Mouse (Mus musculus) spleen, postnatal 14 days (tissue): Measurements from ENCODE around the gene Macf1.
"Not testable (repeated sequence)": the region's sequence is repeated elsewhere in the genome, so short reads cannot be mapped to it uniquely, and the experiment has no call there.

ENCODE experiments used
- DNase-seq, 2 experiments: peaks; one replicate each; pipeline ENCODE4 v3.0.0; 2021 to 2022; ENCODE audit warnings: low spot score in 2 of 2

Gene Macf1

GRCm38 (mm10) chr4:123446754-123447153 is 237.4 kb downstream of the Macf1 start:
- DNase-seq, result no peak

GRCm38 (mm10) chr4:123446221-123446620 is 237.9 kb downstream of the Macf1 start:
- not testable (repeated sequence) for DNase-seq

- no peak for DNase-seq
These were observed 245.7 kb downstream of the Macf1 start for GRCm38 (mm10) chr4:123438414-123438813.

GRCm38 (mm10) chr4:123433171-123433570 is 251.0 kb downstream of the Macf1 start:
- DNase-seq, result no peak

GRCm38 (mm10) chr4:123431936-123432335 is 252.2 kb downstream of the Macf1 start:
- DNase-seq, result no peak

GRCm38 (mm10) chr4:123427900-123428684 is 256.1 kb downstream of the Macf1 start:
- no peak for DNase-seq

- no peak for DNase-seq
These were observed 256.8 kb downstream of the Macf1 start for GRCm38 (mm10) chr4:123427271-123427899.

GRCm38 (mm10) chr4:123426429-123427080 is 257.6 kb downstream of the Macf1 start:
- no peak for DNase-seq

GRCm38 (mm10) chr4:123425672-123426272 is 258.4 kb downstream of the Macf1 start:
- no peak for DNase-seq

- DNase-seq, result no peak
These were observed 260.1 kb downstream of the Macf1 start for GRCm38 (mm10) chr4:123424050-123424449.

GRCm38 (mm10) chr4:123422828-123423227 is 261.3 kb downstream of the Macf1 start:
- no peak for DNase-seq

- no peak for DNase-seq
These were observed 266.1 kb downstream of the Macf1 start for GRCm38 (mm10) chr4:123418032-123418431.

- DNase-seq, result no peak
These were observed 266.7 kb downstream of the Macf1 start for GRCm38 (mm10) chr4:123417478-123417877.

GRCm38 (mm10) chr4:123416829-123417228 is 267.3 kb downstream of the Macf1 start:
- DNase-seq, result no peak

- DNase-seq, result no peak
These were observed 268.6 kb downstream of the Macf1 start for GRCm38 (mm10) chr4:123415566-123415965.

GRCm38 (mm10) chr4:123413876-123414275 is 270.3 kb downstream of the Macf1 start:
- no peak for DNase-seq

- no peak for DNase-seq
These were observed 271.2 kb downstream of the Macf1 start for GRCm38 (mm10) chr4:123412981-123413380.

- DNase-seq, result no peak
These were observed 271.7 kb downstream of the Macf1 start for GRCm38 (mm10) chr4:123412528-123412878.

- DNase-seq, result peak; percentile 24 to 33
These were observed 272.2 kb downstream of the Macf1 start for GRCm38 (mm10) chr4:123411732-123412527.

- DNase-seq, result no peak
These were observed 273.0 kb downstream of the Macf1 start for GRCm38 (mm10) chr4:123411006-123411731.

GRCm38 (mm10) chr4:123409752-123410151 is 274.4 kb downstream of the Macf1 start:
- no peak for DNase-seq
